Mouse (Mus musculus) v-Abl transformed pro-B cells (cell line): ENCODE measurements around the gene Chpf.

ENCODE experiments used
- in situ Hi-C, 2 experiments: fragments of 400-800 bp; cut with MboI; formaldehyde crosslinking; loops; one replicate each; pipeline ENCODE4 v1.15.1; 2025; ENCODE audit not compliant: unreplicated experiment in 2 of 2

Gene Chpf

GRCm38 (mm10) chr1:75462636-75463035 lies 16.5 kb downstream of the Chpf start:
- in situ Hi-C loops = loop anchor here (5.0 to 10.0 kb wide), 2 partner anchors 60 to 208 kb away; no protein-coding TSS in a partner anchor

- in situ Hi-C loops = loop anchor here (5.0 to 10.0 kb wide), 2 partner anchors 58 to 205 kb away; no protein-coding TSS in a partner anchor
Observed at GRCm38 (mm10) chr1:75460297-75460696, 18.8 kb downstream of the Chpf start.

DNA sequence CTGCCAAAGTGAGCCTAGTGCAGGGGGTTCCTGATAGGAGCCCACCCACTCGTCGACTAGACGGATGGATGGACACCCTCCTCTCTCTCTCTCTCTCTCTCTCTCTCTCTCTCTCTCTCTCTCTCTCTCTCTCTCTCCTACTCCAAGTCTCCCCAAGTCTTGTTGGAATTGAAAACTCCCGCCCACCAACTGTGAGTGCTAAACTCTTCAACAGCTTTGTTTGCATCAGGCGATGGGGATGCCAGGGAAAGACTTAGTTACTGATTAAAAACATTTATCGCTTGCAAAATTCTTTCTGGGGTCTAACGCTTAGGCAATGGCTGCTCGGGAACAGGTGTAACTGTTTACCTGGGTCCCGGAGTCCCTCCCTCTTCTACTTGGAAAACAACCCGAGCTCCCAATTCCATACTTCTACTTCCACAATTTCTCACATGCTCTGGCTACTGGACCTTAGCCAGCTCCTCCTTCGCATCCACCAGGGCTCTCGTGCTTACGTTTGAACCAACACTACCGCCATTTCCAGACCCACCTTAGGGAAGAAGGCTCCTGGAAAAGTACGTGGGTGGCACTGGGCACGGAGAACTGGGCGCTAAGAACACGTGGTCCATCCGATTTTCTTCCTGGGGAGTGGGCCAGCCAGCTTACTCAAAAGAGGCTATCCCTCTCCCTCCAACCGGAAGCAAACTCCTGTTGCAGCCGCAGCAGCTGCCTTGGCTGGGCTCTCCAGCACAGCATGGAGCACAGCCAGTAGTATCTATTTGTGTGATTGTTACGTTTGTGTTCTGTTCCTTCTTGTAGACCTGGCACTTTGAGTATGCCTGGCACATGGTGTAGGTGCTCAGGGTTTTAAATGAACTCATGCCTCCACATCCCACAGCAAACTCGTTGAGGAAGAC lies 20.1 kb downstream of the Chpf start:
- in situ Hi-C loops = no loop called here

DNA sequence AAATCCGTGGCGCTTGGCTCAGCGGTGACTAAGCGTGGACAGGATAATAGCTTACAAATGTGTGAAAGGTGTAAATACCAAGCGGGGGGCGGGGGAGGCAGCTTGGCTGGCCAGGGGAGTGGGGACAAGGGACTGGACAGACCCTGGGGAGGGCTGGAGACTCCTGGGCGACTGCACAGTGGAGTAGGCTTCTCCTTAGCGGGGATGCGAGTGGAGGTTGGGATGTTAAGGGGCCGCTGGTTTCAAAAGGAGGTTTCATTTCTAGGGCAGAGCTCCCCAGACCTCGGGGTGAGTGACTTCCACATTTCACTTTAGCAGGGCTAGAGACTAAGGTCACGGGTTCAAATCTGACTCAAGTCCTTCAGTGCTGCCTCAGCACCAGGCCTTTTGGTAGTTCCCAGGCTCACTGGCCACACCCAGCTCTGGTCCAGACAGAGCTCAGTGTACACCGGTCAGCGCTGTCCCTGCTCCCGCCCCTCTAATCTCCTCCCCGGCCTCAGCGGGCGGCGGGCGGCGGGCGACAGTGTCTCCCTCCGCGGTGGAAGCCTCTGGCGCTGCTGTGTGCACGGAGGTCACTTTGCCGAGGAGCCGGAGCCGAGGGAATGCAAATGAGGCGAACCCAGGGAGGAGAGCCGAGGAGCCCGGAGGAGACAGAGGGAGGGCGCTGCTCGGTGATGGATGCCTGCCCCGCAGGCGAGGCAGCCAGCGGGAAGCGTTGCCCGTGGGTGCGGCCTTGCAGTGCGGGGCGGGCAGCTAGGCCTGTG lies 20.9 kb downstream of the Chpf start:
- in situ Hi-C loops = no loop called here

GRCm38 (mm10) chr1:75457710-75458024 lies 21.4 kb downstream of the Chpf start:
- in situ Hi-C loops = no loop called here

- in situ Hi-C loops = no loop called here
Observed at GRCm38 (mm10) chr1:75456746-75457564, 22.2 kb downstream of the Chpf start.

GRCm38 (mm10) chr1:75455948-75456347 lies 23.2 kb downstream of the Chpf start:
- in situ Hi-C loops = no loop called here

DNA sequence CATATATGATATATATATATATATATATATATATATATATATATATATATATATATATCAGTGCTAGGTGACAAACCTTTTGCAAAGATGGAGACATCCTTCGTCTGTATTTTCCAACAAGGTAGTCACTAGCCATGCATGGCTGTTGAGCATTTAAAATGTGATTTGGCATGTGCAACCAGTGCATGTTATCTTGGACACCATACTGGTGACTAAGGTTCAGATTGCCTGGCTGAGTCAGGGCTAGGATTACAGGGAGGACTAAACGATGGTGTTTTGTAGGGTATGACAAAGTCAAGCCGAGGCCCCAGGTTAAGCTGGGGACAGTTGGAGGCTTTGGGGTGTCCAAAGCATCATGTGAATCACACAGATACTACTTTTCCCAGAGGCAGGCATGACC lies 23.7 kb downstream of the Chpf start:
- in situ Hi-C loops = no loop called here

- in situ Hi-C loops = no loop called here
Observed at GRCm38 (mm10) chr1:75451900-75452299, 27.2 kb downstream of the Chpf start.

DNA sequence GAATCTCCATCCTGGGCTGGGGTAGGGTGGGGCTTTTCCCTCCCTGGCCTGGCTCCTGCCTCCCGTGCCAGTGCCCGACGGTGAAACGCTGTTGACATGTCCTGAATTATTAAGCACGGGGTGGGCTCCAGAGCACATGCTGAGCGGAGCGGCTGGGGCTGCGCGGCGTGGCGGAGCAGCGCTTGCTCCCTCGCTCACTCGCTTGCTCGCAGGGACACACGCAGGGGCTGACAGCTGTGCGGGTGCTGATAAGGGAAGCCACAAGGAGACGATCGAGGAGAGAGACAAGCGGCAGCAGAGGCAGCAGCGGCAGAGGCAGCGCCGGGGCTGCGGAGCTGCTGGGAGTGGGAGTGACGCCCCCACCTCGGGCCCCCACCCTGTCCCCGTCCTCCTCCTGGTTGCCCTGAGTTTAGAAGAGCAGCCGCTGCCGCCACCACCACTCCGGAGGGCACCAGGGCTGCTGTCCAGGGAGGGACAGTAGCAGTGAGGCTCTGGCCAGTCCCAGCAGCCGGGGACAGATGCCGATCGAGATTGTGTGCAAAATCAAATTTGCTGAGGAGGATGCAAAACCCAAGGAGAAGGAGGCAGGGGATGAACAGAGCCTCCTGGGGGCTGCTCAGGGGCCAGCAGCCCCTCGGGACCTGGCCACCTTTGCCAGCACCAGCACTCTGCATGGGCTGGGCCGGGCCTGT lies 28.6 kb downstream of the Chpf start, which contains the start of gene Asic4:
TSS of gene Asic4 (plus strand) at position 123 of the 692 bp plus-strand sequence.
- in situ Hi-C loops = no loop called here

- in situ Hi-C loops = no loop called here
Observed at GRCm38 (mm10) chr1:75449377-75450135, 29.6 kb downstream of the Chpf start.

- in situ Hi-C loops = no loop called here
Observed at GRCm38 (mm10) chr1:75448937-75449336, 30.2 kb downstream of the Chpf start.

GRCm38 (mm10) chr1:75448052-75448431 lies 31.1 kb downstream of the Chpf start:
- in situ Hi-C loops = no loop called here

- in situ Hi-C loops = no loop called here
Observed at GRCm38 (mm10) chr1:75447265-75448051, 31.6 kb downstream of the Chpf start.

DNA sequence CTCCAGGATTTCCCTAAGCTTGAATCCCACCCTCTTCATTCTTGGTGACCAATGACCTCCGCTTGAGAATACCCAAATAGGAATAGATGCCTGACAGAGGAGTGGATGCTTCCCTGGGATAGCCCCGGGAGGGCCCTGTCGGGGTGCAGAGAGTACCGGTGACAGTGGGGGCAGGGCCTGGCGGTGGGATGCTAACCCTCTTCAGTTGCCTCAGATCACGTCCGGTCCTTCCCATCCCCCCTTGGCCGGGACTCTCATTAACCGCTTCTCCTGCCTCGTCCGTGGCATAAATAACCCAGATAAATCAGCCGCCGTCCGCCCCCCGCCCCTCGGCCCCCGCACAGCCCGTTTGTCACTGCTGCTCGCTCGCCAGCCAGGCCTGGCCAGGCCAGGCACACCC lies 32.5 kb downstream of the Chpf start:
- in situ Hi-C loops = no loop called here

GRCm38 (mm10) chr1:75445751-75446611 lies 33.1 kb downstream of the Chpf start:
- in situ Hi-C loops = no loop called here

GRCm38 (mm10) chr1:75445141-75445701 lies 33.9 kb downstream of the Chpf start:
- in situ Hi-C loops = no loop called here
